Mouse (Mus musculus) G1E (cell line): Measurements from ENCODE around the gene Katnal1.

Experiments used
- CTCF ChIP-seq: IDR thresholded peaks from 2 replicates; pipeline ENCODE4 v1.5.1; 2012; ENCODE audit warnings: low read depth, low read length, inconsistent platforms, mixed read lengths
- GATA1 ChIP-seq: IDR thresholded peaks from 2 replicates; pipeline ENCODE4 v1.6.1; 2012; ENCODE audit warnings: borderline replicate concordance, low read length, inconsistent platforms, mixed read lengths
- POLR2AphosphoS5 ChIP-seq: IDR thresholded peaks from 2 replicates; pipeline ENCODE4 v1.6.1; 2012; ENCODE audit warnings: low read depth, low read length, inconsistent platforms; ENCODE audit not compliant: insufficient replicate concordance
- TAL1 ChIP-seq: conservative IDR thresholded peaks from 2 replicates; pipeline ENCODE4 v1.6.1; 2012; ENCODE audit warnings: low read depth, low read length, inconsistent platforms, mixed read lengths

- no peak for TF ChIP-seq CTCF
- TF ChIP-seq POLR2AphosphoS5 = no peak
- no peak for TF ChIP-seq GATA1
- no peak for TF ChIP-seq TAL1
Measured at GRCm38 (mm10) chr5:148822772-148823171, 106.3 kb downstream of the Katnal1 start.
